Mouse (Mus musculus): ENCODE measurements around the gene Vmn2r81.
"Not testable (repeated sequence)": the region's sequence is repeated elsewhere in the genome, so short reads cannot be mapped to it uniquely, and the experiment has no call there.

Vmn2r81 gene

GRCm38 (mm10) chr10:79247392-79247791 lies at the start of gene Vmn2r81:
Gene Vmn2r81 (plus strand): TSS chr10:79247692.
- not testable (repeated sequence) for DNase-seq (ENCODE audit: low read depth, low spot score)

- not testable (repeated sequence) for DNase-seq (ENCODE audit: low read depth, low spot score)
These were observed 47.5 kb upstream of the Vmn2r81 start for GRCm38 (mm10) chr10:79199973-79200372.

GRCm38 (mm10) chr10:79220432-79220831 lies 27.1 kb upstream of the Vmn2r81 start:
- DNase-seq (ENCODE audit: low read depth, low spot score), result no peak

GRCm38 (mm10) chr10:79221606-79222005 lies 25.9 kb upstream of the Vmn2r81 start:
- DNase-seq (ENCODE audit: low read depth, low spot score), result no peak

GRCm38 (mm10) chr10:79222214-79222613 lies 25.3 kb upstream of the Vmn2r81 start:
- no peak for DNase-seq (ENCODE audit: low read depth, low spot score)

GRCm38 (mm10) chr10:79322033-79322736 lies 74.7 kb downstream of the Vmn2r81 start:
- DNase-seq (ENCODE audit: low read depth, low spot score), result not testable (repeated sequence)

GRCm38 (mm10) chr10:79322737-79323086 lies 75.2 kb downstream of the Vmn2r81 start:
- DNase-seq (ENCODE audit: low read depth, low spot score), result no peak
